Mouse (Mus musculus) liver, postnatal 0 days (tissue): ENCODE data around the gene Oprm1. TPM values are rescaled to one million over a fixed set of nuclear protein-coding genes. Genes with fewer than 3 reads are reported as not detected.

Source experiments
- ATAC-seq: fragments of 200-750 bp; cut with Nextera tagmentation; 2 replicates; pipeline ENCODE4 v1.8.0; 2017; ENCODE audit warnings: mild to moderate bottlenecking, moderate library complexity
- DNase-seq: peaks from one replicate; pipeline ENCODE4 v3.0.0-alpha.2; 2016
- H3K27ac ChIP-seq: fragments of 300-500 bp; sonication (generic); 2 replicates; pipeline ENCODE4 v1.5.1; 2014; ENCODE audit warnings: antibody characterized with exemption, moderate library complexity, mild to moderate bottlenecking, low read depth
- H3K27me3 ChIP-seq: fragments of 300-500 bp; sonication (generic); 2 replicates; pipeline ENCODE4 v1.6.1; 2014; ENCODE audit warnings: low read length, control low read depth, mixed read lengths; ENCODE audit not compliant: insufficient read depth
- H3K36me3 ChIP-seq: fragments of 300-500 bp; sonication (generic); replicated peaks from 2 replicates; pipeline ENCODE4 v1.6.1; 2014; ENCODE audit warnings: mild to moderate bottlenecking, control low read depth, low read length, moderate library complexity, mixed read lengths; ENCODE audit not compliant: insufficient read depth
- H3K4me1 ChIP-seq: fragments of 300-500 bp; sonication (generic); 2 replicates; pipeline ENCODE4 v1.6.1; 2014; ENCODE audit warnings: antibody characterized with exemption, mild to moderate bottlenecking, control low read depth; ENCODE audit not compliant: insufficient read depth
- H3K4me2 ChIP-seq: fragments of 300-500 bp; sonication (generic); 2 replicates; pipeline ENCODE4 v1.6.1; 2014; ENCODE audit warnings: low read depth, mild to moderate bottlenecking, low read length, moderate library complexity, mixed read lengths
- H3K4me3 ChIP-seq: fragments of 300-500 bp; sonication (generic); 2 replicates; pipeline ENCODE4 v1.5.1; 2014; ENCODE audit warnings: low read depth, low read length
- H3K9ac ChIP-seq: fragments of 300-500 bp; sonication (generic); replicated peaks from 2 replicates; pipeline ENCODE4 v1.6.1; 2014; ENCODE audit warnings: mild to moderate bottlenecking, moderate library complexity
- H3K9me3 ChIP-seq: fragments of 300-500 bp; sonication (generic); 2 replicates; pipeline ENCODE4 v1.6.1; 2016; ENCODE audit warnings: mild to moderate bottlenecking, control low read depth, low read length, mixed read lengths
- CTCF ChIP-seq: sonication (generic); IDR thresholded peaks from 2 replicates; pipeline ENCODE4 v1.5.1; 2016; ENCODE audit warnings: antibody characterized with exemption, low read depth
- EP300 ChIP-seq: IDR thresholded peaks from 2 replicates; pipeline ENCODE4 v1.6.1; 2016; ENCODE audit warnings: antibody characterized with exemption, low read depth, mild to moderate bottlenecking
- WGBS: fragments of 180-500 bp; shearing (Covaris S2); extraction: QIAGEN DNeasy Blood & Tissue Kit; methylation state at CpG from one replicate; pipeline ENCODE4 v1.1.7; 2014; ENCODE audit not compliant: insufficient replicate concordance; 5-methylcytosine and 5-hydroxymethylcytosine counted together
- polyA plus RNA-seq: library from polyadenylated mRNA; unstranded; fragments of >200 nt; fragmentation: Nextera tagmentation; extraction: Ambion mirVana; gene quantifications from 2 replicates; pipeline ENCODE4 v1.2.1, GENCODE M21; 2015

Gene Oprm1
- polyA plus RNA-seq, 1 experiment from 2014 or later = not detected

DNA sequence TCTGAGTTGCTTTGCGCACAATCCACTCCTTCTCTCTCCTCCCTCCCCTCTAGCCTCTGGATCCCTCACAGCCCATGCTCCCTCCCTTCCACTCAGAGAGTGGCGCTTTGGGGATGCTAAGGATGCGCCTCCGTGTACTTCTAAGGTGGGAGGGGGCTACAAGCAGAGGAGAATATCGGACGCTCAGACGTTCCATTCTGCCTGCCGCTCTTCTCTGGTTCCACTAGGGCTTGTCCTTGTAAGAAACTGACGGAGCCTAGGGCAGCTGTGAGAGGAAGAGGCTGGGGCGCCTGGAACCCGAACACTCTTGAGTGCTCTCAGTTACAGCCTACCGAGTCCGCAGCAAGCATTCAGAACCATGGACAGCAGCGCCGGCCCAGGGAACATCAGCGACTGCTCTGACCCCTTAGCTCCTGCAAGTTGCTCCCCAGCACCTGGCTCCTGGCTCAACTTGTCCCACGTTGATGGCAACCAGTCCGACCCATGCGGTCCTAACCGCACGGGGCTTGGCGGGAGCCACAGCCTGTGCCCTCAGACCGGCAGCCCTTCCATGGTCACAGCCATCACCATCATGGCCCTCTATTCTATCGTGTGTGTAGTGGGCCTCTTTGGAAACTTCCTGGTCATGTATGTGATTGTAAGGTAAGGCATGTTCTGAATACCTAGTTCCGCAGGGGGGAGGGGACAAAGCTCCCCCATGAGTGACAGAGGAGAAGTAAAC lies 30.4 kb downstream of the Oprm1 start:
- Histone ChIP-seq H3K27ac (no peak overlapping the region), H3K4me1 (no peaks in the 10 kb centered on the region), H3K4me3 (no peak overlapping the region), H3K36me3 (no peaks in the 10 kb centered on the region), H3K27me3 (no peaks in the 10 kb centered on the region), H3K4me2 (no peak overlapping the region), H3K9ac (no peak overlapping the region), H3K9me3 (no peaks in the 10 kb centered on the region)
- TF ChIP-seq EP300 (no peak), CTCF (no peak)
- DNase-seq = peak; percentile 33
- ATAC-seq = no peak
- WGBS = 5% methylated on average over 25 of the region's 25 CpGs

GRCm38 (mm10) chr10:6790226-6790625 lies 31.9 kb downstream of the Oprm1 start:
- H3K4me3 ChIP-seq = no peak overlapping the region
- H3K27ac ChIP-seq = no peak overlapping the region
- no peak overlapping the region for H3K4me2 ChIP-seq
- H3K36me3 ChIP-seq = no peaks in the 10 kb centered on the region
- no peak overlapping the region for H3K9ac ChIP-seq
- DNase-seq = no peak
- no peaks in the 10 kb centered on the region for H3K27me3 ChIP-seq
- no peaks in the 10 kb centered on the region for H3K9me3 ChIP-seq
- no peak for TF ChIP-seq CTCF
- TF ChIP-seq EP300 = no peak
- no peak for ATAC-seq
- H3K4me1 ChIP-seq = no peaks in the 10 kb centered on the region

DNA sequence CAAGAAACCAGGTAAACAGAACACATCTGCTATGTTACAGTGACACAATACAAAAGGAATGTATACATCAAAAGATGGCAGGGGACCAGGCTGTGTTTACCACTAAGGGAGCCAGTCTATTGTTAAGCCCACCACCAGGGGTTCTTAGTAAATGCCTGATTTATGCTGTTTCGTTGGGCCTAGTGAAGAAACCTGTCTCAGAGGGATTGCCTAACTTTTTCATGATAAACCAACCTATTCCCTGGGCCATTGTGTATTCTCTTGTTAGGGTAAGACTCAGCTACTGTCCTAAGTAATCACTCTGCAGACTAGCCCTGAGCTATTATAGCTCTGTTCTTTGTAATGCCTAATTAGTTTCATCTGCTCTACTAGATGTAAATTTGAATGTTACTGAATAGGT lies 62.3 kb downstream of the Oprm1 start:
- no peaks in the 10 kb centered on the region for H3K36me3 ChIP-seq
- no peaks in the 10 kb centered on the region for H3K4me1 ChIP-seq
- H3K27ac ChIP-seq = no peak overlapping the region
- H3K27me3 ChIP-seq = no peaks in the 10 kb centered on the region
- ATAC-seq (no peak), DNase-seq (no peak)
- no peak overlapping the region for H3K4me3 ChIP-seq
- no peaks in the 10 kb centered on the region for H3K9me3 ChIP-seq
- no peak overlapping the region for H3K9ac ChIP-seq
- no peak overlapping the region for H3K4me2 ChIP-seq
- 38% methylated on average over 1 of the region's 1 CpGs for WGBS
- TF ChIP-seq CTCF = no peak
- no peak for TF ChIP-seq EP300

DNA sequence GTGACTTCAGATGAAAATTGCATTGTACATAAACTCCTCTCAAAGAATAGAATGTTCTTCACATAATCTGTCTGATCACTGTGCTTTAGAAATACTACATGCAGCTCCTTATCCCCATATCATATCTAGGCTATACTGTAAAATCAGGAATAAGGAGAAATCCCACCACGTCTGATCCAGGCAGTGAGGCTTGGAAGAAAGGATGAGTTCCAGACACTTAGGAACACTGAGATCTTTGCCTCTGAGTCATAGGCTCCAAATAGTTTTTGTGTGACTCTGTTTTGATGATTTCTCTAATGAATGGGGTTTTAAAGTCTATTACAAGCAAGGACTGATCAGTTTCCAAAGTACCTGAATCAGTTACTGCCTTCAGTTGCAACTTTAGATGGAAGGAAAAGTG lies 83.9 kb downstream of the Oprm1 start:
- Histone ChIP-seq H3K4me1 (no peaks in the 10 kb centered on the region), H3K27me3 (no peaks in the 10 kb centered on the region), H3K4me3 (no peak overlapping the region), H3K9me3 (no peaks in the 10 kb centered on the region), H3K27ac (no peak overlapping the region), H3K36me3 (no peaks in the 10 kb centered on the region), H3K4me2 (no peak overlapping the region), H3K9ac (no peak overlapping the region)
- TF ChIP-seq CTCF (no peak), EP300 (no peak)
- 67% methylated on average over 1 of the region's 1 CpGs for WGBS
- DNase-seq (no peak), ATAC-seq (no peak)

DNA sequence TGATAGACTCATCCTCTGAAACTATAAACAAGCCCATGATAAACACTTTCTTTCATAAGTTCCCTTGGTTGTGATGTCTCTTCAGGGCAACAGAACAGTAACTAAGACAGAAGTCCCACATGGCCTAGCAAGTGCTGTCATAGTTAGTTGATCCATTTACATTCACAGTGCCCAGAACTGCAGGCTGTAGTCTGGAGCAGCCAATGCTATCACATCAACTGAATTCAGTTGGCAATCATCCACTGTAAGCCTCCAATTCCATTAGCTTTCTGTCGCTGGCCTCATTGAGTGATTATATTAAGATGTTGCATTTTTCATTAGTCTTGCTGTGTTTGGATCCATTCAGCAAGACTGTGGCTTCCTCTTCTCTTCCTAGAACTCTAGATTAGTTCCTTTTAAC lies 88.0 kb downstream of the Oprm1 start:
- no peak for DNase-seq
- ATAC-seq = no peak
- H3K9ac ChIP-seq = no peak overlapping the region
- no peaks in the 10 kb centered on the region for H3K4me1 ChIP-seq
- 56% methylated on average over 1 of the region's 1 CpGs for WGBS
- no peak for TF ChIP-seq CTCF
- TF ChIP-seq EP300 = no peak
- H3K9me3 ChIP-seq = no peaks in the 10 kb centered on the region
- H3K4me2 ChIP-seq = no peak overlapping the region
- H3K27me3 ChIP-seq = no peaks in the 10 kb centered on the region
- no peak overlapping the region for H3K4me3 ChIP-seq
- H3K36me3 ChIP-seq = no peaks in the 10 kb centered on the region
- H3K27ac ChIP-seq = no peak overlapping the region

DNA sequence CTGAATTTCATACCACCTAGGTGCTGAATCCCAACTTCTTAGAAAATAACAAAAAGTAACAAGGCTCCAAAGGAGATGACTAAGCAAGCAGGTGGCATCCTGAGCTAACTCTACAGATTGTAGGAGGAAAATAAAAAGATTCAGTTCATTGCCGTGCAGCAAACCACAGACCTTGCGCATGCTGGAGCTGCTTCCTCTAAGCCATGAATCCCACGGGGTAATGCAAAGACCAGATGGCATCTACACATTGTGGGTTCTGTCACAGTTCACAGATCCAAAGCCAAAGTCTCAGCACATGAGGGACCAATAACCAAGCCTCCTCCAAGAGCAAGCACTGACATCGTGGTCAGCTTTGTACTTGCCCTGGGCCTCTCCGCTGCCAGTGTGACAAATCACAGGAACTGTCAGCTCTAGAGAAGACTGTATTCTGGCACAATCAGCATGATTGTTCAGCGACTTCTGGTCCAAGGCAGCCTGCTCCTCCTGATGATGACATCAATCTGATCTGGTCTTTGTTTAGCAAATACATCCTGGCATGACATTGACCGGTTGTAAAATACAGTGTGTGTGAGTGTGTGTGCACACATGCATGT lies 90.0 kb downstream of the Oprm1 start:
- H3K27ac ChIP-seq = no peak overlapping the region
- H3K9me3 ChIP-seq = no peaks in the 10 kb centered on the region
- H3K27me3 ChIP-seq = no peaks in the 10 kb centered on the region
- ATAC-seq = no peak
- no peak overlapping the region for H3K4me3 ChIP-seq
- 57% methylated on average over 7 of the region's 7 CpGs for WGBS
- no peak overlapping the region for H3K9ac ChIP-seq
- no peaks in the 10 kb centered on the region for H3K36me3 ChIP-seq
- no peak overlapping the region for H3K4me2 ChIP-seq
- peak; percentile 12 for DNase-seq
- no peak for TF ChIP-seq EP300
- no peak for TF ChIP-seq CTCF
- no peaks in the 10 kb centered on the region for H3K4me1 ChIP-seq
